Mouse (Mus musculus) ES-Bruce4 (cell line): ENCODE measurements at regions not wholly inside any gene's neighbourhood (a gene's known extent, or its start where the extent isn't known, plus 50 kb on each side); places are given as distances from the start of the nearest gene placed in this dataset.

Source experiments
- CTCF ChIP-seq: IDR thresholded peaks from one replicate; pipeline ENCODE4 v1.8.1; 2011; ENCODE audit warnings: low read depth, low read length
- EP300 ChIP-seq: IDR thresholded peaks from 2 replicates; pipeline ENCODE4 v1.6.1; 2011; ENCODE audit warnings: low read depth, low read length; ENCODE audit not compliant: insufficient read depth
- POLR2A ChIP-seq: IDR thresholded peaks from one replicate; pipeline ENCODE4 v1.8.1; 2011; ENCODE audit warnings: low read length; ENCODE audit not compliant: insufficient read depth

DNA sequence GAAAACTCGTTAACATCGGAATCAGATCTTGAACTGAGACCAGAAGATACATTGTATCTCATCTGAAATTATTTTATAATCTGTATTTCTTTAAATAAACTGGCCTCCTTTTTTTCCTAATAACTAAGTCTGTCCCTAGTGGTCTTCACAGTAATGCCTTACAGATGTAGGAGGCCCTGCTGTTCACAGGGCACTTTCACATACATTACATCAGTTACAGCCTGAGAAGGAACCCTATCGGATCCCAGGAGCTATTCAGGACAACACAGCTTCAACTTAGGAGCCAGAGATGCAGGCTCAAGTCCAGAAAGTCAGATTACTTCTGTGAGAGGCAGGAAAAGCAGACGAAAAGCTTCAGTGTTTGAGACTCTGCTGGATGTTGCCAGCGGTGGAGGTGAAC, 806.2 kb downstream of the Ets1 start:
- no peak for TF ChIP-seq CTCF
- no peak for TF ChIP-seq POLR2A
- TF ChIP-seq EP300: no peak
